Mouse (Mus musculus): ENCODE results near the gene Ddit4l. TPM values are rescaled to one million over a fixed set of nuclear protein-coding genes. Genes with fewer than 3 reads are reported as not detected.
"Not testable (repeated sequence)": the region's sequence is repeated elsewhere in the genome, so short reads cannot be mapped to it uniquely, and the experiment has no call there.

Gene Ddit4l
- 7.9 and 11.1 TPM in 2 replicates for polyA plus RNA-seq (2014; fragmentation: Nextera tagmentation; extraction: Ambion mirVana)

- 88% methylated on average over 3 of the region's 3 CpGs for WGBS
- not testable (repeated sequence) for H3K27ac ChIP-seq (replicated peaks in 1 of 2; ENCODE audit: control insufficient read depth in 1 of 2, insufficient read depth in 1 of 2, low read depth in 2 of 2, low read length in 2 of 2); H3K9me3 ChIP-seq (ENCODE audit: control insufficient read depth, low read length); H3K4me3 ChIP-seq (ENCODE audit: control insufficient read depth in 1 of 2, insufficient read depth in 1 of 2, low read depth in 1 of 2, low read length in 2 of 2); H3K27me3 ChIP-seq (ENCODE audit: control insufficient read depth, insufficient read depth, low read length); H3K9ac ChIP-seq (ENCODE audit: low read length); H3K36me3 ChIP-seq (ENCODE audit: control insufficient read depth, insufficient read depth, low read length); ATAC-seq (ENCODE audit: insufficient number of reproducible peaks, insufficient read depth, low FRiP score, low read depth)
- H3K4me1 ChIP-seq (ENCODE audit: control insufficient read depth in 2 of 2, insufficient read depth in 2 of 2, low read length in 2 of 2): peaks cover 5 to 17% of the 10 kb centered on the region in 2 experiments
- peak within 1 kb of the TSS; percentile 41 for H3K4me2 ChIP-seq (ENCODE audit: low read length)
These were observed at the start of gene Ddit4l for GRCm38 (mm10) chr3:137621312-137621711. Gene Ddit4l, plus strand, starts transcription at chr3:137621612.

GRCm38 (mm10) chr3:137576146-137576545 lies 45.3 kb upstream of the Ddit4l start:
- no peak overlapping the region for H3K4me3 ChIP-seq (ENCODE audit: control insufficient read depth in 1 of 2, insufficient read depth in 1 of 2, low read depth in 1 of 2, low read length in 2 of 2)
- no peak overlapping the region for H3K27ac ChIP-seq (replicated peaks in 1 of 2; ENCODE audit: control insufficient read depth in 1 of 2, insufficient read depth in 1 of 2, low read depth in 2 of 2, low read length in 2 of 2)
- H3K4me2 ChIP-seq (ENCODE audit: low read length): no peak overlapping the region
- no peaks in the 10 kb centered on the region for H3K4me1 ChIP-seq (ENCODE audit: control insufficient read depth in 2 of 2, insufficient read depth in 2 of 2, low read length in 2 of 2)
- 84% methylated on average over 4 of the region's 4 CpGs for WGBS
- ATAC-seq (ENCODE audit: insufficient number of reproducible peaks, insufficient read depth, low FRiP score, low read depth): no peak
- H3K27me3 ChIP-seq (ENCODE audit: control insufficient read depth, insufficient read depth, low read length): no peaks in the 10 kb centered on the region
- no peaks in the 10 kb centered on the region for H3K36me3 ChIP-seq (ENCODE audit: control insufficient read depth, insufficient read depth, low read length)
- no peaks in the 10 kb centered on the region for H3K9me3 ChIP-seq (ENCODE audit: control insufficient read depth, low read length)
- H3K9ac ChIP-seq (ENCODE audit: low read length): no peak overlapping the region

- no peak for ATAC-seq (ENCODE audit: insufficient number of reproducible peaks, insufficient read depth, low FRiP score, low read depth)
- 78% methylated on average over 5 of the region's 5 CpGs for WGBS
These were observed 34.9 kb upstream of the Ddit4l start for GRCm38 (mm10) chr3:137586376-137586969.

GRCm38 (mm10) chr3:137589811-137590210 lies 31.6 kb upstream of the Ddit4l start:
- 64% methylated on average over 4 of the region's 4 CpGs for WGBS
- no peak overlapping the region for H3K27ac ChIP-seq (replicated peaks in 1 of 2; ENCODE audit: control insufficient read depth in 1 of 2, insufficient read depth in 1 of 2, low read depth in 2 of 2, low read length in 2 of 2)
- ATAC-seq (ENCODE audit: insufficient number of reproducible peaks, insufficient read depth, low FRiP score, low read depth): no peak
- H3K36me3 ChIP-seq (ENCODE audit: control insufficient read depth, insufficient read depth, low read length): no peaks in the 10 kb centered on the region
- H3K4me1 ChIP-seq (ENCODE audit: control insufficient read depth in 2 of 2, insufficient read depth in 2 of 2, low read length in 2 of 2): no peaks in the 10 kb centered on the region
- H3K9me3 ChIP-seq (ENCODE audit: control insufficient read depth, low read length): no peaks in the 10 kb centered on the region
- H3K4me2 ChIP-seq (ENCODE audit: low read length): no peak overlapping the region
- H3K27me3 ChIP-seq (ENCODE audit: control insufficient read depth, insufficient read depth, low read length): no peaks in the 10 kb centered on the region
- no peak overlapping the region for H3K4me3 ChIP-seq (ENCODE audit: control insufficient read depth in 1 of 2, insufficient read depth in 1 of 2, low read depth in 1 of 2, low read length in 2 of 2)
- no peak overlapping the region for H3K9ac ChIP-seq (ENCODE audit: low read length)

More at GRCm38 (mm10) chr3:137586376-137586969, 34.9 kb upstream of the Ddit4l start:
- H3K9ac ChIP-seq (ENCODE audit: low read length): no peak overlapping the region
- no peaks in the 10 kb centered on the region for H3K36me3 ChIP-seq (ENCODE audit: control insufficient read depth, insufficient read depth, low read length)
- H3K27ac ChIP-seq (replicated peaks in 1 of 2; ENCODE audit: control insufficient read depth in 1 of 2, insufficient read depth in 1 of 2, low read depth in 2 of 2, low read length in 2 of 2): no peak overlapping the region
- no peaks in the 10 kb centered on the region for H3K27me3 ChIP-seq (ENCODE audit: control insufficient read depth, insufficient read depth, low read length)
- no peaks in the 10 kb centered on the region for H3K9me3 ChIP-seq (ENCODE audit: control insufficient read depth, low read length)
- H3K4me1 ChIP-seq (ENCODE audit: control insufficient read depth in 2 of 2, insufficient read depth in 2 of 2, low read length in 2 of 2): no peaks in the 10 kb centered on the region
- H3K4me2 ChIP-seq (ENCODE audit: low read length): no peak overlapping the region
- no peak overlapping the region for H3K4me3 ChIP-seq (ENCODE audit: control insufficient read depth in 1 of 2, insufficient read depth in 1 of 2, low read depth in 1 of 2, low read length in 2 of 2)

- Histone ChIP-seq H3K4me2 (ENCODE audit: low read length) (no peak overlapping the region), H3K4me1 (ENCODE audit: control insufficient read depth in 2 of 2, insufficient read depth in 2 of 2, low read length in 2 of 2) (no peaks in the 10 kb centered on the region), H3K27me3 (ENCODE audit: control insufficient read depth, insufficient read depth, low read length) (no peaks in the 10 kb centered on the region), H3K4me3 (ENCODE audit: control insufficient read depth in 1 of 2, insufficient read depth in 1 of 2, low read depth in 1 of 2, low read length in 2 of 2) (no peak overlapping the region), H3K9ac (ENCODE audit: low read length) (no peak overlapping the region), H3K36me3 (ENCODE audit: control insufficient read depth, insufficient read depth, low read length) (no peaks in the 10 kb centered on the region), H3K9me3 (ENCODE audit: control insufficient read depth, low read length) (no peaks in the 10 kb centered on the region), H3K27ac (replicated peaks in 1 of 2; ENCODE audit: control insufficient read depth in 1 of 2, insufficient read depth in 1 of 2, low read depth in 2 of 2, low read length in 2 of 2) (no peak overlapping the region)
- ATAC-seq (ENCODE audit: insufficient number of reproducible peaks, insufficient read depth, low FRiP score, low read depth): no peak
- WGBS: 58% methylated on average over 4 of the region's 4 CpGs
These were observed 27.0 kb upstream of the Ddit4l start for GRCm38 (mm10) chr3:137594332-137594905.

GRCm38 (mm10) chr3:137608918-137609435 lies 12.4 kb upstream of the Ddit4l start:
- Histone ChIP-seq H3K4me3 (ENCODE audit: control insufficient read depth in 1 of 2, insufficient read depth in 1 of 2, low read depth in 1 of 2, low read length in 2 of 2) (no peak overlapping the region), H3K4me2 (ENCODE audit: low read length) (no peak overlapping the region), H3K27ac (replicated peaks in 1 of 2; ENCODE audit: control insufficient read depth in 1 of 2, insufficient read depth in 1 of 2, low read depth in 2 of 2, low read length in 2 of 2) (no peak overlapping the region), H3K36me3 (ENCODE audit: control insufficient read depth, insufficient read depth, low read length) (no peaks in the 10 kb centered on the region), H3K9ac (ENCODE audit: low read length) (no peak overlapping the region), H3K27me3 (ENCODE audit: control insufficient read depth, insufficient read depth, low read length) (no peaks in the 10 kb centered on the region), H3K4me1 (ENCODE audit: control insufficient read depth in 2 of 2, insufficient read depth in 2 of 2, low read length in 2 of 2) (no peaks in the 10 kb centered on the region), H3K9me3 (ENCODE audit: control insufficient read depth, low read length) (no peaks in the 10 kb centered on the region)
- 50% methylated on average over 1 of the region's 1 CpGs for WGBS
- no peak for ATAC-seq (ENCODE audit: insufficient number of reproducible peaks, insufficient read depth, low FRiP score, low read depth)

- WGBS: 94% methylated on average over 6 of the region's 6 CpGs
- H3K9ac ChIP-seq (ENCODE audit: low read length): no peak overlapping the region
- no peaks in the 10 kb centered on the region for H3K36me3 ChIP-seq (ENCODE audit: control insufficient read depth, insufficient read depth, low read length)
- H3K4me3 ChIP-seq (ENCODE audit: control insufficient read depth in 1 of 2, insufficient read depth in 1 of 2, low read depth in 1 of 2, low read length in 2 of 2): no peak overlapping the region
- no peaks in the 10 kb centered on the region for H3K9me3 ChIP-seq (ENCODE audit: control insufficient read depth, low read length)
- no peak overlapping the region for H3K27ac ChIP-seq (replicated peaks in 1 of 2; ENCODE audit: control insufficient read depth in 1 of 2, insufficient read depth in 1 of 2, low read depth in 2 of 2, low read length in 2 of 2)
- no peak overlapping the region for H3K4me2 ChIP-seq (ENCODE audit: low read length)
- no peaks in the 10 kb centered on the region for H3K4me1 ChIP-seq (ENCODE audit: control insufficient read depth in 2 of 2, insufficient read depth in 2 of 2, low read length in 2 of 2)
- ATAC-seq (ENCODE audit: insufficient number of reproducible peaks, insufficient read depth, low FRiP score, low read depth): no peak
- no peaks in the 10 kb centered on the region for H3K27me3 ChIP-seq (ENCODE audit: control insufficient read depth, insufficient read depth, low read length)
These were observed 10.8 kb upstream of the Ddit4l start for GRCm38 (mm10) chr3:137610457-137611109.

Measured in heart, embryonic 14.5 days (tissue).